Mouse (Mus musculus): ENCODE data around the gene Lat. TPM values are rescaled to one million over a fixed set of nuclear protein-coding genes. Genes with fewer than 3 reads are reported as not detected.
"Not testable (repeated sequence)": the region's sequence is repeated elsewhere in the genome, so short reads cannot be mapped to it uniquely, and the experiment has no call there.

Gene Lat
- polyA plus RNA-seq, 1 experiment, result 0.23 TPM

GRCm38 (mm10) chr7:126329907-126330645, 39.3 kb downstream of the Lat start:
- no peak for TF ChIP-seq CTCF (IDR thresholded peaks at IDR 0.05; ENCODE audit: control insufficient read depth, insufficient read depth, insufficient read length)
- no peak for TF ChIP-seq FOSL1 (IDR thresholded peaks at IDR 0.05; ENCODE audit: insufficient read depth, low read length, poor library complexity, severe bottlenecking)
- no peak for TF ChIP-seq MYOG (IDR thresholded peaks at IDR 0.05; ENCODE audit: control insufficient read depth, extremely low read depth, insufficient read length)
- TF ChIP-seq USF1 (IDR thresholded peaks at IDR 0.05; ENCODE audit: low read depth), result no peak
- no peak for TF ChIP-seq CEBPB (IDR thresholded peaks at IDR 0.05; ENCODE audit: low read depth)
- TF ChIP-seq MYOD1 (IDR thresholded peaks at IDR 0.05; ENCODE audit: control insufficient read depth, insufficient read length, low read depth), result no peak
- TF ChIP-seq MAX (IDR thresholded peaks at IDR 0.05), result no peak
- no peak overlapping the region for H3K4me3 ChIP-seq (ENCODE audit: insufficient read depth, poor library complexity, severe bottlenecking)
- H3ac ChIP-seq (ENCODE audit: control insufficient read depth, insufficient read length, low read depth), result no peak overlapping the region
- H3K27me3 ChIP-seq (ENCODE audit: control insufficient read depth, insufficient read depth, insufficient read length), result peaks cover 25% of the 10 kb centered on the region
- H3K79me2 ChIP-seq (ENCODE audit: control insufficient read depth, insufficient read depth), result no peaks in the 10 kb centered on the region
- H3K36me3 ChIP-seq (ENCODE audit: control insufficient read depth, insufficient read depth), result no peaks in the 10 kb centered on the region
- H3K79me3 ChIP-seq (ENCODE audit: low read depth), result no peaks in the 10 kb centered on the region

GRCm38 (mm10) chr7:126328848-126329247, 40.5 kb downstream of the Lat start:
- H3K27me3 ChIP-seq (ENCODE audit: control insufficient read depth, insufficient read depth, insufficient read length), result peaks cover 18% of the 10 kb centered on the region
- not testable (repeated sequence) for H3K4me3 ChIP-seq (ENCODE audit: insufficient read depth, poor library complexity, severe bottlenecking); H3K79me2 ChIP-seq (ENCODE audit: control insufficient read depth, insufficient read depth); H3K36me3 ChIP-seq (ENCODE audit: control insufficient read depth, insufficient read depth); H3K79me3 ChIP-seq (ENCODE audit: low read depth); H3ac ChIP-seq (ENCODE audit: control insufficient read depth, insufficient read length, low read depth)

GRCm38 (mm10) chr7:126325576-126326273, 43.6 kb downstream of the Lat start:
- H3K27me3 ChIP-seq (ENCODE audit: control insufficient read depth, insufficient read depth, insufficient read length); H3K4me3 ChIP-seq (ENCODE audit: insufficient read depth, poor library complexity, severe bottlenecking); H3ac ChIP-seq (ENCODE audit: control insufficient read depth, insufficient read length, low read depth); H3K79me3 ChIP-seq (ENCODE audit: low read depth); H3K36me3 ChIP-seq (ENCODE audit: control insufficient read depth, insufficient read depth); H3K79me2 ChIP-seq (ENCODE audit: control insufficient read depth, insufficient read depth): not testable (repeated sequence)

- no peak overlapping the region for H3K4me3 ChIP-seq (ENCODE audit: insufficient read depth, poor library complexity, severe bottlenecking)
- peaks cover 7% of the 10 kb centered on the region for H3K27me3 ChIP-seq (ENCODE audit: control insufficient read depth, insufficient read depth, insufficient read length)
- H3ac ChIP-seq (ENCODE audit: control insufficient read depth, insufficient read length, low read depth), result no peak overlapping the region
- peak; percentile 47 for TF ChIP-seq USF1 (IDR thresholded peaks at IDR 0.05; ENCODE audit: low read depth)
- no peak for TF ChIP-seq MYOG (IDR thresholded peaks at IDR 0.05; ENCODE audit: control insufficient read depth, extremely low read depth, insufficient read length)
- no peaks in the 10 kb centered on the region for H3K79me2 ChIP-seq (ENCODE audit: control insufficient read depth, insufficient read depth)
- H3K79me3 ChIP-seq (ENCODE audit: low read depth), result no peaks in the 10 kb centered on the region
- no peaks in the 10 kb centered on the region for H3K36me3 ChIP-seq (ENCODE audit: control insufficient read depth, insufficient read depth)
Observed at GRCm38 (mm10) chr7:126324791-126325190, 44.6 kb downstream of the Lat start.

GRCm38 (mm10) chr7:126323729-126324128, 45.6 kb downstream of the Lat start:
- Histone ChIP-seq H3K27me3 (ENCODE audit: control insufficient read depth, insufficient read depth, insufficient read length) (peaks cover 7% of the 10 kb centered on the region), H3K36me3 (ENCODE audit: control insufficient read depth, insufficient read depth) (no peaks in the 10 kb centered on the region), H3K79me2 (ENCODE audit: control insufficient read depth, insufficient read depth) (no peaks in the 10 kb centered on the region), H3ac (ENCODE audit: control insufficient read depth, insufficient read length, low read depth) (no peak overlapping the region), H3K79me3 (ENCODE audit: low read depth) (no peaks in the 10 kb centered on the region), H3K4me3 (ENCODE audit: insufficient read depth, poor library complexity, severe bottlenecking) (no peak overlapping the region)
- no peak for TF ChIP-seq MAX (IDR thresholded peaks at IDR 0.05)
- TF ChIP-seq MYOD1 (IDR thresholded peaks at IDR 0.05; ENCODE audit: control insufficient read depth, insufficient read length, low read depth), result no peak
- no peak for TF ChIP-seq CEBPB (IDR thresholded peaks at IDR 0.05; ENCODE audit: low read depth)
- TF ChIP-seq USF1 (IDR thresholded peaks at IDR 0.05; ENCODE audit: low read depth), result no peak
- TF ChIP-seq FOSL1 (IDR thresholded peaks at IDR 0.05; ENCODE audit: insufficient read depth, low read length, poor library complexity, severe bottlenecking), result no peak
- TF ChIP-seq CTCF (IDR thresholded peaks at IDR 0.05; ENCODE audit: control insufficient read depth, insufficient read depth, insufficient read length), result no peak
- TF ChIP-seq MYOG (IDR thresholded peaks at IDR 0.05; ENCODE audit: control insufficient read depth, extremely low read depth, insufficient read length), result no peak

- TF ChIP-seq MYOD1 (IDR thresholded peaks at IDR 0.05; ENCODE audit: control insufficient read depth, insufficient read length, low read depth), result no peak
- H3K79me2 ChIP-seq (ENCODE audit: control insufficient read depth, insufficient read depth), result no peaks in the 10 kb centered on the region
- no peaks in the 10 kb centered on the region for H3K79me3 ChIP-seq (ENCODE audit: low read depth)
- peaks cover 17% of the 10 kb centered on the region for H3K27me3 ChIP-seq (ENCODE audit: control insufficient read depth, insufficient read depth, insufficient read length)
- H3K4me3 ChIP-seq (ENCODE audit: insufficient read depth, poor library complexity, severe bottlenecking), result no peak overlapping the region
- no peaks in the 10 kb centered on the region for H3K36me3 ChIP-seq (ENCODE audit: control insufficient read depth, insufficient read depth)
- no peak overlapping the region for H3ac ChIP-seq (ENCODE audit: control insufficient read depth, insufficient read length, low read depth)
Observed at GRCm38 (mm10) chr7:126314273-126314672, 55.1 kb downstream of the Lat start.

Small RNAs within 50 kb of the gene (microRNA-seq; reads per million reads assigned to microRNA genes)
- not detected for gene Mir7058 (ENCODE audit: borderline microRNAs expressed)

Other genes starting within 250 kb of the Lat start
- 65.0 TPM for gene Xpo6, start 169.1 kb downstream of the Lat start, polyA plus RNA-seq (2012; fragmentation: generic; extraction: Trizol)
- gene Sbk1, start 97.0 kb downstream of the Lat start, polyA plus RNA-seq (2012; fragmentation: generic; extraction: Trizol), result 11.3 TPM
- 69.8 TPM for gene Spns1, start 7.9 kb upstream of the Lat start, polyA plus RNA-seq (2012; fragmentation: generic; extraction: Trizol)
- gene Nfatc2ip, start 27.2 kb upstream of the Lat start, polyA plus RNA-seq (2012; fragmentation: generic; extraction: Trizol), result 6.2 TPM
- not detected for gene Cd19, start 45.3 kb upstream of the Lat start, polyA plus RNA-seq (2012; fragmentation: generic; extraction: Trizol)
- 17.5 TPM for gene Rabep2, start 59.2 kb upstream of the Lat start, polyA plus RNA-seq (2012; fragmentation: generic; extraction: Trizol)
- 2.2 TPM for gene Atp2a1, start 93.5 kb upstream of the Lat start, polyA plus RNA-seq (2012; fragmentation: generic; extraction: Trizol)
- 36.9 TPM for gene Sh2b1, start 105.9 kb upstream of the Lat start, polyA plus RNA-seq (2012; fragmentation: generic; extraction: Trizol)
- gene Tufm, start 117.8 kb upstream of the Lat start, polyA plus RNA-seq (2012; fragmentation: generic; extraction: Trizol), result 200 TPM
- 73.0 TPM for gene Atxn2l, start 133.9 kb upstream of the Lat start, polyA plus RNA-seq (2012; fragmentation: generic; extraction: Trizol)
- 228 TPM for gene Eif3c, start 196.8 kb upstream of the Lat start, polyA plus RNA-seq (2012; fragmentation: generic; extraction: Trizol)
- gene Apobr, start 215.4 kb upstream of the Lat start, polyA plus RNA-seq (2012; fragmentation: generic; extraction: Trizol), result 2.0 TPM
- gene Cln3, start 216.2 kb upstream of the Lat start, polyA plus RNA-seq (2012; fragmentation: generic; extraction: Trizol), result 4.5 TPM
- not detected for gene Il27, start 225.4 kb upstream of the Lat start, polyA plus RNA-seq (2012; fragmentation: generic; extraction: Trizol)